Mouse (Mus musculus) CH12.LX (cell line): ENCODE measurements at regions not wholly inside any gene's neighbourhood (a gene's known extent, or its start where the extent isn't known, plus 50 kb on each side); places are given as distances from the start of the nearest gene placed in this dataset.

Experiments used
- BHLHE40 ChIP-seq: IDR thresholded peaks from 2 replicates; pipeline ENCODE4 v1.6.1; 2011; ENCODE audit warnings: mild to moderate bottlenecking, low read depth, low read length, improper control_type of control experiment
- CTCF ChIP-seq, 2 experiments: IDR thresholded peaks in 1 of 2; conservative IDR thresholded peaks in 1 of 2; 2 replicates each; pipeline ENCODE4 v1.5.1; 2011 to 2012; ENCODE audit warnings: low read depth in 2 of 2, low read length in 2 of 2, improper control_type of control experiment in 1 of 2, inconsistent platforms in 1 of 2, mild to moderate bottlenecking in 1 of 2, moderate library complexity in 1 of 2
- ELF1 ChIP-seq: IDR thresholded peaks from 2 replicates; pipeline ENCODE4 v1.6.1; 2014; ENCODE audit warnings: low read depth, mild to moderate bottlenecking, inconsistent platforms, low read length, improper control_type of control experiment
- KAT2A ChIP-seq: IDR thresholded peaks from 2 replicates; pipeline ENCODE4 v1.6.1; 2012; ENCODE audit warnings: low read length, improper control_type of control experiment, inconsistent platforms; ENCODE audit not compliant: insufficient replicate concordance
- MAZ ChIP-seq: IDR thresholded peaks from 2 replicates; pipeline ENCODE4 v1.6.1; 2012; ENCODE audit warnings: low read depth, mild to moderate bottlenecking, inconsistent platforms, low read length, improper control_type of control experiment, moderate library complexity
- NRF1 ChIP-seq: IDR thresholded peaks from 2 replicates; pipeline ENCODE4 v1.6.1; 2014; ENCODE audit warnings: low read depth, mild to moderate bottlenecking, inconsistent platforms, low read length, improper control_type of control experiment, moderate library complexity
- PAX5 ChIP-seq: IDR thresholded peaks from 2 replicates; pipeline ENCODE4 v1.6.1; 2012; ENCODE audit warnings: low read length, inconsistent platforms, mixed read lengths
- POLR2A ChIP-seq: IDR thresholded peaks from 2 replicates; pipeline ENCODE4 v1.6.1; 2011; ENCODE audit warnings: low read depth, mild to moderate bottlenecking, improper control_type of control experiment, low read length
- SIN3A ChIP-seq: IDR thresholded peaks from 2 replicates; pipeline ENCODE4 v1.6.1; 2012; ENCODE audit warnings: low read length, improper control_type of control experiment, inconsistent platforms
- ZC3H11A ChIP-seq: IDR thresholded peaks from 2 replicates; pipeline ENCODE4 v1.6.1; 2012; ENCODE audit warnings: low read depth, mild to moderate bottlenecking, inconsistent platforms, low read length, improper control_type of control experiment

DNA sequence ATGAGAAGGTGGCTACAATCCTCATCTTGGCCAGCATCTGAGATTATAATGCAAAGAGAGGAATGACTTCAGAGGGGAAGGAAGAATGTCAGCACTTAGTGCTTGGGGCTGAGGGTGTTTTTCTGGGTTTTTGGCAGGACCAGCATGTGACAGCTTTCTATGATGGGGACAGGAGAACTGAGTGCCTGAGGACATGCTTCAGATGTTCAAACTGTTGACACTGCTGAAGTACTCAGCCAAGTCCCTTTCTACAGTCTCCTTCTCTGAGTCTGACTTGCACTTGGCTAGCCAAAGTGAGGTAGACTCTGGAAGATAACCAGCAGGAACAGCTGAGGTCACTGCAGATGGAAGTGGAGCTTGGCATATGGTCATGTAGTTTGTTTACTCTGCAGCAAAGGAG lies 402.1 kb upstream of the Klhl29 start:
- TF ChIP-seq SIN3A (no peak), PAX5 (no peak), KAT2A (no peak), NRF1 (no peak), ZC3H11A (no peak), POLR2A (no peak), ELF1 (no peak), BHLHE40 (no peak), MAZ (no peak), CTCF (conservative IDR thresholded peaks at IDR 0.05 in 1 of 2, IDR thresholded peaks at IDR 0.05 in 1 of 2; ENCODE audit: low read depth in 2 of 2, low read length in 2 of 2) (no peak)
